Mouse (Mus musculus): ENCODE measurements at regions not wholly inside any gene's neighbourhood (a gene's known extent, or its start where the extent isn't known, plus 50 kb on each side); places are given as distances from the start of the nearest gene placed in this dataset.

GRCm38 (mm10) chr14:54185265-54185830, 68.6 kb downstream of the Dad1 start:
- no peak for DNase-seq (ENCODE audit: low read depth, low spot score)

DNA sequence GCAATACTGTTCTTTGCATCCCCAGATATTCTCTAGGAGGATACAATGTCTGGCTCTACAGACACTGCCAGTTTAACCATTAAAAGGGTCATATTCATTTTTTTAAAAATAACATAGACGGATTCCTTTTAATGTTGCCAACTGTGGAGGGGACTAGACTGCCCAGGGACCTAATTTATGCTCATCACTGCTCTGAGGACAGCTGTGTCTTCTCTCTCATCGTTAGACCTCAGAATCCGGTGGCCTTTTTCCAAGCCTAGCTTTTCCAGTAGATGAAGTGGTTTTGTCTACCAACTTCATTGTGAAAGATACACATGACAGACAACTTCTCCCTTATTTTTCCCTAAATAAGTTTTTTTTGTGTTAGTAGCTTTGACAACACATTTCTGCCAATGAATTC, 70.0 kb downstream of the Dad1 start:
- no peak for DNase-seq (ENCODE audit: low read depth, low spot score)

- no peak for DNase-seq (ENCODE audit: low read depth, low spot score)
Measured at GRCm38 (mm10) chr14:54182838-54183237, 71.1 kb downstream of the Dad1 start.

DNA sequence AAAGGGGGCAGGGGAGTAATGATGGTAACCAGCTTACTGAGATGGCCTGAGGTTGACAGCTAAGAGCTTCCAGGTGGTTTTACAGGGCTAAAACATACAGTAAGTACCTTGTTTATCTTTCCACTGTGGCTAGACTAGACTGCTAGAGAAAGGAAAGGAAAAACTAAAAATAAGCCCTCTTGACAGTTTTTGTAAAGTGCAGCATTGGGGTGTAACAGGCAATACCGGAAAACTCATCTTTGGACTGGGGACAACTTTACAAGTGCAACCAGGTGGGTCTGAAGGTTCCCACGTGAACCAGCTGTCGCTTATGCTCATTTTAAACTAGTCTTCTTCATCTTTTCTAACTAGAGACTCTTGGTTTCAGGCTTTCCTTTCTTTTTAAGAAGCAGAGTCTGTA, 72.6 kb downstream of the Dad1 start:
- no peak for DNase-seq (ENCODE audit: low read depth, low spot score)

DNA sequence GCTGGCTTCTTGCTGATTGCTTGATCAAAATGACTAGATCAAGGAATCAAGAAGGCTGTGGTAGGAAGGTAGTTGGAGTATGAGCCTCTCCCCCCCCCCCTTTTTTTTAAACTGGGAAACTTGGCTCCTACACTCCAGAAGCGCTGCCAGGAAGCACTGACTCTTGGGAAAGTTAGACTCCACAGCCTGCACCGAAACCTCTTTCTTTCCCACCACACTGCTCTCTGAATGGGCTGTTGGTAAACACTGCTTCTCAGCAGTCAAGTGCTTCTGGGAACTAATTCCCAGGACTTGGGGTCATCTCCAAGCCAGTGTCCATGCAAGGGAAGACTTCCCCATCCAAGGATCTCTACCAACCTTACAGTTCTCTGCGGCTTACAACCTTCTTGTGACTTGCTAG, 73.2 kb downstream of the Dad1 start:
- no peak for DNase-seq (ENCODE audit: low read depth, low spot score)

DNA sequence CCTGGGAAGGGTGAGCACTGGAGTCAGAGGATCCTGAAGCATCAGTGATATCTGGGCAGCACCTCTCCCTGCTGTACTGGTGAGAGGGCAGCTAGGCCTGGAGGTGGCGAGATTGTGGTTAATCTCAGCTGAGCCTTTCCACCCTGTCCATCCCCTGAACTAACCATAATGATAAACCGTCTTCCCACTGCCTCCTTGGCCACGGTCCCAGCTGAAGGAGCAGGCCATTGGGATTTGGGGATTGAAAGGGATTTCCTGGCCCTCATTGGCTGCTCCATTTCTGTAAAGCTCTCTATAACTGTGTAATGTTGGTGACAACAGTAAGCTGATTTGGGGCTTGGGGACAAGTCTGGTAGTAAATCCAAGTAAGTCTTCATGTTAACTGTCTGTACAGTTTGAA, 73.6 kb downstream of the Dad1 start:
- DNase-seq (ENCODE audit: low read depth, low spot score), result no peak

GRCm38 (mm10) chr14:54178856-54179255, 75.0 kb downstream of the Dad1 start:
- no peak for DNase-seq (ENCODE audit: low read depth, low spot score)

DNA sequence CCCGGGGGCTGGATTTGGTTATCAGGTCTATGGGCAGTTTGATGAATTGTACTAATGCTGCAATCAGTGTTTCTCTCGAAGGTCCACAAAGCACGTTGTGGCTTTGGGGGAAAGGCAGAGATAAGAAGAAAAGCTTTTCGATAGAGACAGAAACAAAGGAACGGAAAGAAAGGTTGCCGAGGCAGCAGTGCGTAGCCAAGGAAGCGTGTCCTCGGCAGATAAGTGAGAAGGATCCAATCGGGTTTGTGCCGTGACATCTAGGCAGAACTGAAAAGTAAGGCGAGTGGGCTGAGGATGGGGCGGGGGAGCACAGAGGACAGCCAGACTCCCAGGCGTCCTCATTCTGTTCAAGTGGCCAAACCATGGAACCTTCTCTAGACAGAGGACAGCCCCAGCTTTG, 77.4 kb downstream of the Dad1 start:
- no peak for DNase-seq (ENCODE audit: low read depth, low spot score)

GRCm38 (mm10) chr14:54175476-54175875, 78.4 kb downstream of the Dad1 start:
- DNase-seq (ENCODE audit: low read depth, low spot score), result no peak

DNA sequence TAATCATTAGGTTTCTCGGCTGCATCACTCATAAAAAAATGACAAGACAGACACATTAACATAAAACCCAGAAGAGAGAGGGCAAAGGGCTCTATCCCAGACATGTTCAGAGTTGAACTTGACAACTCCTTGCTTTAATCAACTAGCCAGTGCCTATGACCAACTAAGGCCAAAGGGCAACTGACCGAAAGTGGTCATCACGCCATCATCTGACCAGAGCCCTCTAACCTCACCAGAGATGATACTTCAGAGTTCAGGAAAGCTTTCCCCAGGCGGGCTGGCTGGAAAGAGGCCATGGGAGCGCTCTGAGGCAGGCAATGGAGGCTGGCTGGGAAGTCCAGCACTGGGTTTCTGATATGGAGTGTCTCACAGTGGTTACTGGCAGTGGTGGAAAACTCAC, 80.6 kb downstream of the Dad1 start:
- no peak for DNase-seq (ENCODE audit: low read depth, low spot score)

- no peak for DNase-seq (ENCODE audit: low read depth, low spot score)
Measured at GRCm38 (mm10) chr14:54169254-54169653, 84.7 kb downstream of the Dad1 start.

- DNase-seq (ENCODE audit: low read depth, low spot score), result no peak
Measured at GRCm38 (mm10) chr14:54168414-54168931, 85.4 kb downstream of the Dad1 start.

GRCm38 (mm10) chr14:54166057-54166456, 87.8 kb downstream of the Dad1 start:
- DNase-seq (ENCODE audit: low read depth, low spot score), result no peak

DNA sequence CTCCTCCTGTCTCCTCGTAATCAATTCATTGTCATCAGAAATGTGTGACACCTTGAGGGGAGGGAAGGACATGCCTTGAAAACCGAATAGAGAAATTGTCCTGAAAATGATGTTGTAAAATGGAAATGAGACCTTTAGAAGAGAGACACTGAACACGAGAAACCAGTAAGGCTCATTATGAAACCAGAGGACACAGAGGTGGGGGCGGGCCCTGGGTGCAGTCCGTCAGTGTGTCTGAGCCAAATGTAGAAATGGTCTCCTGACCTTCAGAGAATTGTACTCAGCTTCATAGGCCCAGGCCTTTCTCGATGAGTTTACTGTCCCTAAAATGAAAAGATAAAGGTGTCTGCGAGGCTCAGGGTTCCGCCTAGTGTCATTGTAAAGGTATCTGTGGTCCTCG, 89.0 kb downstream of the Dad1 start:
- no peak for DNase-seq (ENCODE audit: low read depth, low spot score)

- no peak for DNase-seq (ENCODE audit: low read depth, low spot score)
Measured at GRCm38 (mm10) chr14:54161916-54162315, 92.0 kb downstream of the Dad1 start.

GRCm38 (mm10) chr14:54161206-54161605, 92.7 kb downstream of the Dad1 start:
- no peak for DNase-seq (ENCODE audit: low read depth, low spot score)

GRCm38 (mm10) chr14:54159816-54160215, 94.1 kb downstream of the Dad1 start:
- DNase-seq (ENCODE audit: low read depth, low spot score), result no peak

DNA sequence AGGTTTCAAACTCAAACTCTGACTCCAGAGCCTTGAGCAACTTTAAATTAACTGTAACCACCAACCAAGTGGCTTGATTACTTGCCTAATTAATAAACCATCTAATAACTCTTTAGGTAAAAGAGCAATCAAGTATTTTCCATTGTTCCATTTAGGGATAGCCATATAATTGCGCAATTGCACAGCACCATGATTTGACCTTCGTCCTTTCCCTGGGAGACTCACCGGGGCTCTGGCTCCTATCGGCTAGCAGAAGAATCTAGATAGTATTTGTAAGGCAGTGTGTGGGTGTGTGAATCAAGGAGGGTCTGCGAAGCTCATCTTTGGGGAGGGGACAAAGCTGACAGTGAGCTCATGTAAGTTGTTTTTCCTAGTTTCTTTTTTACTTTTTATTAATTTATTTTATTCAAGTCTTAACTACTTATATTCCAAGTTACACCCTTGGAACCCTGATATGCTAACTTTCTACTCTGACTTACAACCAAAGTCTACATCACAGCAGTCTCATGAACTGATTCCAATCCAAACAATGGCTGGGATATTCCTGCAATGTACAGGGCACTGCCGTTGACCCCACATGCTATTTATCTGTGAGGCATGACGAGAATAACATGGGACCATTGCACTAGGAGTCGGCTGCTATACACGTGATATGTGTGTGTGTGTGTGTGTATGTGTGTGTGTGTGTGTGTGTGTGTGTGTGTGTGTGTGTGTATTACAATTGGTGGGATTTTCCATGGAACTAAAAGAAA, 95.5 kb downstream of the Dad1 start:
- DNase-seq (ENCODE audit: low read depth, low spot score), result no peak

GRCm38 (mm10) chr14:54156536-54156935, 97.4 kb downstream of the Dad1 start:
- DNase-seq (ENCODE audit: low read depth, low spot score), result no peak

DNA sequence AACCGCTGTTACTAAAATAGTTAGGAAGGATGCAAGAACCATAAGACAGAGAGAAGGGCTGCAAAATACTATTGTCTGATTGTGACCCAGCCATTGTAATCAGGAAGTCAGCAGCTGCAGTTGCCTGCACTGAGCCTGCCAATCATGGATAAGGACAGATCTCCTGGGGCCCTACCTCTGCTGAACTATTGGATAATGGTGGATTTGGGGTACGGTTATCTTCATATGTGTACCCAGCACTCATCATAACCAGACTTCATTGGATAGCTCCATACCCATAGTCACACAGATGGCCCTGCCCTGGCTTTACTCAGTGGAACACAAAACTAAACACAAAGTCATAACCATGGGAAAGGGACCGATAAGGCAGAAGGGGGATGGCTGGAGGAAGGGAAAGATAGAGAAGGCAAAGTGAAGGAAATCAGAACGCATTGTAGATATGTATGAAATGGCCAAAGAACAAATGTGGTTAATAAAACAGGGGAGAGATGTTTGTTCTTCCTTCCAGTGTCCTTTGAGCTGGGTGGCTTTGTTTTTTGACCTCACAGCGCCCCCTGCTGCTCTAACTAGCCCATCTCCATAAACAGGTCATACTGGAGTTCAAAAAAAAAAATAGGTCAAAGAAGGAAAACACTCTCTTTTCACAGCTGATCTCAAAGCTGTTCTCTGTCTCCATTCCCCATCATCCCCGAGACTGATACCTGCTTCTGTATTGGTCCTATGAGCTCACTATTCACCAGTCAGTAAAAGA, 101.2 kb downstream of the Dad1 start:
- peak; percentile 58 for DNase-seq (ENCODE audit: low read depth, low spot score)

GRCm38 (mm10) chr14:54151921-54152320, 102.0 kb downstream of the Dad1 start:
- no peak for DNase-seq (ENCODE audit: low read depth, low spot score)

GRCm38 (mm10) chr14:54151272-54151671, 102.6 kb downstream of the Dad1 start:
- no peak for DNase-seq (ENCODE audit: low read depth, low spot score)

GRCm38 (mm10) chr14:54150221-54150620, 103.7 kb downstream of the Dad1 start:
- no peak for DNase-seq (ENCODE audit: low read depth, low spot score)
